Mouse (Mus musculus) lung, postnatal 0 days (tissue): ENCODE results near the gene Gab1. TPM values are rescaled to one million over a fixed set of nuclear protein-coding genes. Genes with fewer than 3 reads are reported as not detected.
A peak's percentile ranks its signal among the peaks of the same experiment; 100 is the strongest.

Source experiments
- ATAC-seq: fragments of 200-750 bp; cut with Nextera tagmentation; 2 replicates; pipeline ENCODE4 v1.8.0; 2017; ENCODE audit warnings: moderate library complexity
- DNase-seq: peaks from one replicate; pipeline ENCODE4 v3.0.0-alpha.2; 2016; ENCODE audit warnings: low spot score
- H3K27ac ChIP-seq: fragments of 300-500 bp; sonication (generic); 2 replicates; pipeline ENCODE4 v1.5.1; 2014; ENCODE audit warnings: antibody characterized with exemption, mild to moderate bottlenecking, low read length, mixed read lengths
- H3K27me3 ChIP-seq: fragments of 300-500 bp; sonication (generic); replicated peaks from 2 replicates; pipeline ENCODE4 v1.6.1; 2014; ENCODE audit warnings: low read length, mixed read lengths; ENCODE audit not compliant: insufficient read depth
- H3K36me3 ChIP-seq: fragments of 300-500 bp; sonication (generic); 2 replicates; pipeline ENCODE4 v1.6.1; 2014; ENCODE audit warnings: low read length, mixed read lengths; ENCODE audit not compliant: insufficient read depth
- H3K4me1 ChIP-seq: fragments of 300-500 bp; sonication (generic); 2 replicates; pipeline ENCODE4 v1.6.1; 2014; ENCODE audit warnings: antibody characterized with exemption, low read depth, low read length, mixed read lengths; ENCODE audit not compliant: insufficient read depth
- H3K4me2 ChIP-seq: fragments of 300-500 bp; sonication (generic); replicated peaks from 2 replicates; pipeline ENCODE4 v1.6.1; 2014; ENCODE audit warnings: low read depth, mild to moderate bottlenecking, low read length, moderate library complexity, mixed read lengths
- H3K4me3 ChIP-seq: fragments of 300-500 bp; sonication (generic); 2 replicates; pipeline ENCODE4 v1.5.1; 2014; ENCODE audit warnings: low read depth, low read length
- H3K9ac ChIP-seq: fragments of 300-500 bp; sonication (generic); replicated peaks from 2 replicates; pipeline ENCODE4 v1.6.1; 2014; ENCODE audit warnings: low read depth, mild to moderate bottlenecking
- H3K9me3 ChIP-seq: fragments of 300-500 bp; sonication (generic); 2 replicates; pipeline ENCODE4 v1.6.1; 2016; ENCODE audit warnings: low read length, mixed read lengths
- CTCF ChIP-seq: IDR thresholded peaks from 2 replicates; pipeline ENCODE4 v1.5.1; 2016; ENCODE audit warnings: antibody characterized with exemption, mild to moderate bottlenecking
- EP300 ChIP-seq: IDR thresholded peaks from 2 replicates; pipeline ENCODE4 v1.6.1; 2016; ENCODE audit warnings: antibody characterized with exemption, mild to moderate bottlenecking, control low read depth
- WGBS: fragments of 180-500 bp; shearing (Covaris S2); extraction: QIAGEN DNeasy Blood & Tissue Kit; methylation state at CpG from one replicate; pipeline ENCODE4 v1.1.7; 2014; 5-methylcytosine and 5-hydroxymethylcytosine counted together
- polyA plus RNA-seq: library from polyadenylated mRNA; unstranded; fragments of >200 nt; fragmentation: Nextera tagmentation; extraction: Ambion mirVana; gene quantifications from 2 replicates; pipeline ENCODE4 v1.2.1, GENCODE M21; 2015

The Gab1 gene
- polyA plus RNA-seq, 1 experiment from 2014 or later: 16.9 TPM

DNA sequence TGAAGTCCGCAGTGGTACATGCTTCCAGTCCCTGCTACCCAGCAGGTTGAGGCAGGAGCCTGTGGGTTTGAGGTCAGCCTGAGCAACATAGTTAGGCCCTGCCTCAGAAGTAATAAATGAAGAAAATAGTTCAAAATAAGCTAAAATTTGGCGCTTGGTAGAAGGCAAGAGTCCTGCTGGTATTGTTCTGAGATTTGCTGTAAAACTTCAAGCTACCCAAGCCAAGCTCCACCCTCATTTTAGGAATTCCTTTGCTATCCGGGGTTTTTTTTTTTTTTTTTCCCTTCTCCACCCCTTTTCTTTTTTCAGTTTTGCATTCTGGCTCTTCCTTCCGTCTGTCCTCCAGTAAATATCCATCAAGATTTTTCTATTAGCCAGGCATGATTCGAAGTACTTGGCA, 15.7 kb upstream of the Gab1 start:
- H3K27me3 ChIP-seq: no peaks in the 10 kb centered on the region
- no peaks in the 10 kb centered on the region for H3K9me3 ChIP-seq
- H3K36me3 ChIP-seq: no peaks in the 10 kb centered on the region
- no peak overlapping the region for H3K4me3 ChIP-seq
- no peak overlapping the region for H3K9ac ChIP-seq
- no peaks in the 10 kb centered on the region for H3K4me1 ChIP-seq
- peak; percentile 27 for DNase-seq
- ATAC-seq: no peak
- no peak overlapping the region; the same call in 1 of the 2 replicates for H3K4me2 ChIP-seq
- H3K27ac ChIP-seq: peak overlapping the region; percentile 58; the same call in 1 of the 2 replicates
- no peak for TF ChIP-seq CTCF
- TF ChIP-seq EP300: no peak
- 53% methylated on average over 5 of the region's 5 CpGs for WGBS

DNA sequence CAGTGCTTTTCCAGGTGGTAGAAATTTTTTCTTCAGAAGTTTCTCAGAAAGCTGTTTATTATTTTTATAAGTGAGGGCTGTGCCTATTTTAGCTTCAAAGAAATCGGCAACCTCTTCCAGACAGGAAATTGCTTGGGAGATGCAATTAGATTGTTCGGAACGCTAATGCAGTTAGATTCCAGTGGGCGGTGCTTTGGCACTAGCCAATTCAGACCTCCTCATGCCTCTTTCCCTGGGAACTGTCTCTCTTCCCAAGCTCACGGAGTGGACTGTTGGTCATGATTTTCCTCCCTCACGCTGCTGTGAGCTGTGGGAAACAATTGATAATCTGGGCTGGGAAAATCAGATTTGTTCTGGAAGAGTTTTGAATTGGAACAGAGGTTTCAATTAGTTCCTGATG, 15.1 kb upstream of the Gab1 start:
- Histone ChIP-seq H3K27ac (peak overlapping the region; percentile 58; the same call in 1 of the 2 replicates), H3K36me3 (no peaks in the 10 kb centered on the region), H3K4me3 (no peak overlapping the region), H3K27me3 (no peaks in the 10 kb centered on the region), H3K9me3 (no peaks in the 10 kb centered on the region), H3K4me1 (no peaks in the 10 kb centered on the region), H3K4me2 (peak overlapping the region; percentile 31; the same call in 1 of the 2 replicates), H3K9ac (no peak overlapping the region)
- peak; percentile 48 for ATAC-seq
- peak; percentile 69 for DNase-seq
- 19% methylated on average over 6 of the region's 6 CpGs for whole genome bisulfite sequencing
- TF ChIP-seq EP300 (no peak), CTCF (peak; percentile 41)

DNA sequence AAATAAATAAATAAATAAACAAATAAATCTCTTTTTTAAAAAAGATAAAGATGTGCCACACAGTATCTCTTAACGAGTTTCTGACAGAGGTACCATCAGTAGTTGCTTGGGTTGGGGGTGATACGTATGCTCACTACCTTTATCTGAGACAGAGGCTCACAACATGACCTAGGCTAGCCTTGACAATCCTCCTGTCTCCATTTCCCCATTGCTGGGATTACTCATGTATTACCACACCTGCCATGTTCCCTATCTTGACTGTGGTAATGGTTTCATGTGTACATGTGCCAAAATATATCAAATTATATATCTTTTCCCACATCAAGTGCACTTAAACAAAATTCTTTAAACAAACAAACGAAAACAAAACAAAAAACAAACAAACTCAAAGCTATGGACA, 14.2 kb upstream of the Gab1 start:
- H3K9ac ChIP-seq: no peak overlapping the region
- H3K4me3 ChIP-seq: no peak overlapping the region
- no peaks in the 10 kb centered on the region for H3K9me3 ChIP-seq
- no peaks in the 10 kb centered on the region for H3K36me3 ChIP-seq
- no peak overlapping the region for H3K27ac ChIP-seq
- no peaks in the 10 kb centered on the region for H3K4me1 ChIP-seq
- DNase-seq (no peak), ATAC-seq (no peak)
- H3K4me2 ChIP-seq: no peak overlapping the region
- 73% methylated on average over 3 of the region's 3 CpGs for WGBS
- no peak for TF ChIP-seq CTCF
- TF ChIP-seq EP300: no peak
- H3K27me3 ChIP-seq: no peaks in the 10 kb centered on the region

DNA sequence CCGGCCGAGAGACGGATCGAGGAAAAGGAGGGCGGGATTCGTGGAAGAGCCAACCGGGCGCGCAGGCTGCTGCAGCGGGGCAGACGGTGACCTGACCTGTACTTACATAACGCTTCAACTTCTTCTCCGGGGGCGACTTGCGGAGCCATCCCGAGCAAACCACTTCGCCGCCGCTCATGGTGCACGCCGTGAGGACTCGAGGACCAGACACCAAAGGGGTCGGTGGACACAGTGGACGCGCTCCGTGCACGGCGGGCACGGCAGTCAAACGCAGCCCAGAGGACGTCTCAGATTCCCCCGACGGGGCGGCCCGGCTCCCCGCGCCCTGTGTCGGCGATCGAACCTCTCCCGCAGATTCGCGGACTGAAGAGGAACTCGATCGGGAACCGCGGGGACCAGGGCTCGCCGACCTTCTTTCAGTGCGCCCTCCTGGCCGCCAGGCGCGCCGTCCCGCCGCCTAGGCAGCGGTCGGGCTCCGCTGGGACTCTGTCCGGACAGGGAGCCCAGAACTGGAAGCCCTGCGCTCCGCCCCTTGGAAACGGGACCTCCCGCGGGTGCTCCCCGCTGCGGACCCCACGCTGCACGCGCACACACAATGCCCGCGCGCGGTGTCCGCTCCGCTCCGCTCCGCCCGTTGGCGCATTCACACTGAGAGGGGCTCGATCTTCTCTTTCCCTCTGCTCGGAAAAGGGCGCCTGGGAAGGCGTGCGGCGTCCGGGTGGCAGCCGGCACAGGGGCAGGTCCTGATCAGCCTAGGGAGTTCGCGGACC, 708 bp downstream of the Gab1 start:
- peaks cover 3% of the 10 kb centered on the region for H3K4me1 ChIP-seq
- H3K27me3 ChIP-seq: no peaks in the 10 kb centered on the region
- peak overlapping the region; percentile 69 for H3K4me2 ChIP-seq
- H3K36me3 ChIP-seq: no peaks in the 10 kb centered on the region
- no peaks in the 10 kb centered on the region for H3K9me3 ChIP-seq
- H3K27ac ChIP-seq: peak overlapping the region; percentile 99
- ATAC-seq (peak; percentile 75), DNase-seq (peak; percentile 87)
- peak overlapping the region; percentile 82 for H3K9ac ChIP-seq
- WGBS: under 1% methylated on average over 85 of the region's 90 CpGs
- TF ChIP-seq EP300 (no peak), CTCF (peak; percentile 76)
- H3K4me3 ChIP-seq: peak overlapping the region; percentile 91

DNA sequence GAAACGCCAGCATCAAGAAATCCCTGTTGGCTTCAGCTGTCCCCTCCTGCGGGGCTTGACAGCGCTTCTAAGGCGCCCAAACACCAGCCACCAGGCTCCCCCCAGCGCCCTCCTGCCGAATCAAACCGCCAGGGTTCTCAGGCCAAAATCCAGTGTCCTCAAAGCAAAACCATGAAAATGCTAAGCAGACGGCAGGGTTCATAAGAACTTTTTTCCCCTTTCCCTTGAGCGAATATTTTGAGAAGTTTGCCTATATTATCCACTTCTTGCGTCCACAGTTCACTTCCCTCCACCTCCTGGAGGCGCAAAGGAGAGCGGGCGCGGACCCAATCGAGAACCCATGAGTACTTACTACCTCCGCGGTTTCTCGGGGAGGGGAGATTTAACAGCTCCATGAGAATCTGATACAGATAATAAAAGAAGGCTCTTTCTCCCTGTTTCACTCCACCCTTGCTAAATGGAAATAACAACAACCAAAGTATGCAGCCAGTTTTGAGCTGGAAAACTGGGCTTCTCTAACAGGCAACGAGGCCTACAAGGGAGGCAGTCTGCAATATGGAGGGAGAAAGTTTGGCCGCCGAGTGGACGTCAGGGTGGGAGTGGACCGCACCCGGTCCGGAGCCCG, 1.4 kb downstream of the Gab1 start:
- Histone ChIP-seq H3K4me1 (peaks cover 5% of the 10 kb centered on the region), H3K4me2 (peak overlapping the region; percentile 69), H3K4me3 (peak overlapping the region; percentile 91), H3K27me3 (no peaks in the 10 kb centered on the region), H3K36me3 (no peaks in the 10 kb centered on the region), H3K27ac (peak overlapping the region; percentile 99), H3K9me3 (no peaks in the 10 kb centered on the region), H3K9ac (peak overlapping the region; percentile 82)
- peak; percentile 84 for DNase-seq
- no peak for ATAC-seq
- under 1% methylated on average over 26 of the region's 26 CpGs for whole genome bisulfite sequencing
- no peak for TF ChIP-seq EP300
- peak; percentile 68 for TF ChIP-seq CTCF

DNA sequence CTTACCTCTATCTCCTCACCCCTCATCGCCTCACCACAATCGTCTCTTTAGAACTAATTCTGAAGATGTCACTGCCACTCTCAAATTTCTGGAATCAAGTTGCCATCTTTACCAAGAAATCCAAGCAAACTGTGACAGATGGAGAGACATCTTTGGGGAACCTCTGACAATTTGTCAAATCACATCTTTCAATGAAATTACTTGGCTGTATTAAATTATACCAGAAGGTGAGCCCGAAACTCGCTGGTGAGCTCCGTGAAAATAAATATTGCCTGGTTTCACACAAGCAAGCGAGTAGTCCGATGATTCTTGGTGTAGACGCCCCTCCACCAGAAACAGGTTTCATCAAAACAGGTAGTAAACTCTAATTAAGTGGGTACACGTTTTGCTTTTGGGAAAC, 2.2 kb downstream of the Gab1 start:
- DNase-seq (no peak), ATAC-seq (no peak)
- peak overlapping the region; percentile 69 for H3K4me2 ChIP-seq
- peak overlapping the region; percentile 82; the same call in 1 of the 2 replicates for H3K9ac ChIP-seq
- no peaks in the 10 kb centered on the region for H3K36me3 ChIP-seq
- H3K27me3 ChIP-seq: no peaks in the 10 kb centered on the region
- H3K4me1 ChIP-seq: peaks cover 5% of the 10 kb centered on the region
- no peak overlapping the region for H3K27ac ChIP-seq
- TF ChIP-seq EP300 (no peak), CTCF (no peak)
- WGBS: 25% methylated on average over 9 of the region's 9 CpGs
- no peaks in the 10 kb centered on the region for H3K9me3 ChIP-seq
- peak overlapping the region; percentile 91 for H3K4me3 ChIP-seq
